Mouse (Mus musculus): Measurements from ENCODE around the gene Ncoa3.

Gene Ncoa3

GRCm38 (mm10) chr2:166079231-166079630, 86.8 kb downstream of the Ncoa3 start:
- no peak for DNase-seq (ENCODE audit: low read depth)

GRCm38 (mm10) chr2:166079961-166080885, 87.8 kb downstream of the Ncoa3 start:
- DNase-seq (ENCODE audit: low read depth): no peak

GRCm38 (mm10) chr2:166080967-166081750, 88.7 kb downstream of the Ncoa3 start:
- no peak for DNase-seq (ENCODE audit: low read depth)

GRCm38 (mm10) chr2:166082193-166082592, 89.8 kb downstream of the Ncoa3 start:
- peak; percentile 88 for DNase-seq (ENCODE audit: low read depth)

- DNase-seq (ENCODE audit: low read depth): no peak
These were observed 90.2 kb downstream of the Ncoa3 start for GRCm38 (mm10) chr2:166082661-166083060.

- DNase-seq (ENCODE audit: low read depth): peak; percentile 44
These were observed 91.2 kb downstream of the Ncoa3 start for GRCm38 (mm10) chr2:166083542-166084031.

GRCm38 (mm10) chr2:166084111-166084510, 91.7 kb downstream of the Ncoa3 start:
- DNase-seq (ENCODE audit: low read depth): no peak

- peak; percentile 72 for DNase-seq (ENCODE audit: low read depth)
These were observed 92.5 kb downstream of the Ncoa3 start for GRCm38 (mm10) chr2:166084964-166085363.

- no peak for DNase-seq (ENCODE audit: low read depth)
These were observed 93.3 kb downstream of the Ncoa3 start for GRCm38 (mm10) chr2:166085780-166086179.

GRCm38 (mm10) chr2:166086457-166087233, 94.2 kb downstream of the Ncoa3 start:
- DNase-seq (ENCODE audit: low read depth): no peak

GRCm38 (mm10) chr2:166088991-166089390, 96.6 kb downstream of the Ncoa3 start:
- no peak for DNase-seq (ENCODE audit: low read depth)

- no peak for DNase-seq (ENCODE audit: low read depth)
These were observed 97.7 kb downstream of the Ncoa3 start for GRCm38 (mm10) chr2:166090131-166090581.

GRCm38 (mm10) chr2:166091599-166091998, 99.2 kb downstream of the Ncoa3 start:
- DNase-seq (ENCODE audit: low read depth): no peak

- DNase-seq (ENCODE audit: low read depth): no peak
These were observed 100.0 kb downstream of the Ncoa3 start for GRCm38 (mm10) chr2:166092412-166092811.

GRCm38 (mm10) chr2:166096300-166096699, 103.9 kb downstream of the Ncoa3 start:
- DNase-seq (ENCODE audit: low read depth): no peak

GRCm38 (mm10) chr2:166096834-166097233, 104.4 kb downstream of the Ncoa3 start:
- DNase-seq (ENCODE audit: low read depth): no peak

GRCm38 (mm10) chr2:166097443-166098291, 105.2 kb downstream of the Ncoa3 start:
- peak; percentile 69 for DNase-seq (ENCODE audit: low read depth)

GRCm38 (mm10) chr2:166098292-166098933, 106.0 kb downstream of the Ncoa3 start:
- no peak for DNase-seq (ENCODE audit: low read depth)

- no peak for DNase-seq (ENCODE audit: low read depth)
These were observed 108.2 kb downstream of the Ncoa3 start for GRCm38 (mm10) chr2:166100309-166101262.
